Mouse (Mus musculus) midbrain, postnatal 0 days (tissue): Measurements from ENCODE around the gene Stim1. TPM values are rescaled to one million over a fixed set of nuclear protein-coding genes. Genes with fewer than 3 reads are reported as not detected.

Source experiments
- ATAC-seq: fragments of 200-750 bp; cut with Nextera tagmentation; 2 replicates; pipeline ENCODE4 v1.8.0; 2017; ENCODE audit warnings: moderate number of reproducible peaks, mild to moderate bottlenecking, moderate TSS enrichment, moderate library complexity; ENCODE audit not compliant: low FRiP score
- DNase-seq: peaks from one replicate; pipeline ENCODE4 v3.0.0-alpha.2; 2015; ENCODE audit warnings: low spot score
- H3K27ac ChIP-seq: fragments of 300-500 bp; sonication (generic); 2 replicates; pipeline ENCODE4 v1.5.1; 2014; ENCODE audit warnings: low read depth, mild to moderate bottlenecking, low read length, mixed read lengths
- H3K27me3 ChIP-seq: fragments of 300-500 bp; sonication (generic); 2 replicates; pipeline ENCODE4 v1.6.1; 2014; ENCODE audit warnings: low read length, control low read depth, mixed read lengths; ENCODE audit not compliant: insufficient read depth
- H3K36me3 ChIP-seq: fragments of 300-500 bp; sonication (generic); 2 replicates; pipeline ENCODE4 v1.6.1; 2014; ENCODE audit warnings: low read length, control low read depth, mixed read lengths; ENCODE audit not compliant: insufficient read depth
- H3K4me1 ChIP-seq: fragments of 300-500 bp; sonication (generic); 2 replicates; pipeline ENCODE4 v1.6.1; 2014; ENCODE audit warnings: mild to moderate bottlenecking, control low read depth, antibody characterized with exemption, low read length, mixed read lengths; ENCODE audit not compliant: insufficient read depth
- H3K4me2 ChIP-seq: fragments of 300-500 bp; sonication (generic); 2 replicates; pipeline ENCODE4 v1.6.1; 2014; ENCODE audit warnings: low read depth, mild to moderate bottlenecking, low read length, mixed read lengths; ENCODE audit not compliant: poor library complexity, severe bottlenecking
- H3K4me3 ChIP-seq: fragments of 300-500 bp; sonication (generic); 2 replicates; pipeline ENCODE4 v1.5.1; 2014; ENCODE audit warnings: low read depth, mild to moderate bottlenecking, low read length, moderate library complexity
- H3K9ac ChIP-seq: fragments of 300-500 bp; sonication (generic); replicated peaks from 2 replicates; pipeline ENCODE4 v1.6.1; 2014; ENCODE audit warnings: mild to moderate bottlenecking, low read length, moderate library complexity, mixed read lengths; ENCODE audit not compliant: poor library complexity, severe bottlenecking
- H3K9me3 ChIP-seq: fragments of 300-500 bp; sonication (generic); 2 replicates; pipeline ENCODE4 v1.6.1; 2016; ENCODE audit warnings: low read length, control low read depth
- CTCF ChIP-seq: IDR thresholded peaks from 2 replicates; pipeline ENCODE4 v1.5.1; 2016; ENCODE audit warnings: antibody characterized with exemption, mild to moderate bottlenecking
- WGBS: fragments of 180-500 bp; shearing (Covaris S2); extraction: QIAGEN DNeasy Blood & Tissue Kit; methylation state at CpG from one replicate; pipeline ENCODE4 v1.1.7; 2014; 5-methylcytosine and 5-hydroxymethylcytosine counted together
- polyA plus RNA-seq: library from polyadenylated mRNA; unstranded; fragments of >200 nt; fragmentation: Nextera tagmentation; extraction: Ambion mirVana; gene quantifications from 2 replicates; pipeline ENCODE4 v1.2.1, GENCODE M21; 2015
- total RNA-seq: library from RNA; depleted of rRNA; stranded (reverse); fragments of >200 nt; gene quantifications from 2 replicates; pipeline ENCODE4 v1.2.3, GENCODE M21; 2014

The Stim1 gene
- total and polyA plus RNA-seq, 2 experiments from 2014 or later = 17.1 to 30.7 TPM

- 92% methylated on average over 1 of the region's 1 CpGs for WGBS
Observed at GRCm38 (mm10) chr7:102253631-102254030, 14.0 kb upstream of the Stim1 start.

DNA sequence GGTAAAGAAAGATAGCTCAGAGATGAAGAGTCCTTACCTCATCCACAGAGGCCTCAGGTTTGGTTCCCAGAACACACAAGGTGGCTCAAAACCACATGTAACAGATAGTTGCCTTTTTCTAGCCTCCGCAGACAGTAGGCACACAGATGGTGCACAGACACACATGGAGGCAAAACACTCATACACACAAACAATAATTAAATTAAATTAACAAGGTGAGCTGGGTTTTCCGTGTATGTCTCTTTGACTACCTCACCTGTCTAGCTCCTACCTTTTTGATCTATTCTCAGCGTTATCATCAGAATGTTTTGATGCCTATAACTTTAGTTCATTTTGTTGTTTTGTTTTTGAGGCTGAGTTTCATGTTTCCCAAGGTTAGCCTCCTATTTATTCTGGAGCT is 11.7 kb upstream of the Stim1 start, which contains the start of gene Rhog:
Gene Rhog (minus strand): TSS at position 101 of the 400 bp plus-strand sequence.
- ATAC-seq = no peak
- Histone ChIP-seq H3K4me2 (no peak within 1 kb of the TSS), H3K9ac (no peak within 1 kb of the TSS), H3K27ac (no peak within 1 kb of the TSS), H3K9me3 (no peaks in the 10 kb centered on the region), H3K4me1 (no peaks in the 10 kb centered on the region), H3K27me3 (no peaks in the 10 kb centered on the region), H3K36me3 (no peaks in the 10 kb centered on the region), H3K4me3 (no peak within 1 kb of the TSS)
- no peak for DNase-seq
- no peak for TF ChIP-seq CTCF
- WGBS = 83% methylated on average over 3 of the region's 3 CpGs

More at GRCm38 (mm10) chr7:102253631-102254030, 14.0 kb upstream of the Stim1 start:
- H3K4me3 ChIP-seq = no peak overlapping the region
- H3K36me3 ChIP-seq = no peaks in the 10 kb centered on the region
- H3K4me1 ChIP-seq = no peaks in the 10 kb centered on the region
- no peak overlapping the region for H3K27ac ChIP-seq
- TF ChIP-seq CTCF = no peak
- no peak overlapping the region for H3K4me2 ChIP-seq
- no peak overlapping the region for H3K9ac ChIP-seq
- no peaks in the 10 kb centered on the region for H3K27me3 ChIP-seq
- no peaks in the 10 kb centered on the region for H3K9me3 ChIP-seq
- no peak for DNase-seq
- ATAC-seq = no peak

GRCm38 (mm10) chr7:102256636-102257035 is 11.0 kb upstream of the Stim1 start:
- Histone ChIP-seq H3K9ac (no peak overlapping the region), H3K27me3 (no peaks in the 10 kb centered on the region), H3K36me3 (no peaks in the 10 kb centered on the region), H3K27ac (no peak overlapping the region), H3K4me1 (no peaks in the 10 kb centered on the region), H3K4me2 (no peak overlapping the region), H3K4me3 (no peak overlapping the region), H3K9me3 (no peaks in the 10 kb centered on the region)
- no peak for ATAC-seq
- no peak for DNase-seq
- WGBS = 79% methylated on average over 3 of the region's 3 CpGs
- TF ChIP-seq CTCF = no peak

DNA sequence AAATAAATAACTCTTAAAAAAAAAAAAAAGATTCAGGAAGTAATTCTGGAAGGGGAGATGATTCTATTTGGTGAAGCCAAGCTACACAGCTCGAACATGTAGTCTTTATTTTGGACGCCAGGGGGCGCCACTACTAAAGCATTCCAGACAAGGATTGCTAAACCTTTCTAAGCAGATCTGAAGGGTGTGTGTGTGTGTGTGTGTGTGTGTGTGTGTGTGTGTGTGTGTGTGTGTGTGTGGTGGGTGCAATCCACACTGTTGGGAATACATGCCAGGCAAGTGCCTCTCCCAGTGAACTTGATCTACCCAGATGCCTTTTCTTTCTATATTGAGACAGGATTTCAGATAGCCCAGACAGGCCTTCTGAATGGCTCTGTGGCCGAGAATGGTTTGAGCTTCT is 9.4 kb upstream of the Stim1 start:
- Histone ChIP-seq H3K9ac (no peak overlapping the region), H3K36me3 (no peaks in the 10 kb centered on the region), H3K9me3 (no peaks in the 10 kb centered on the region), H3K27ac (no peak overlapping the region), H3K4me1 (no peaks in the 10 kb centered on the region), H3K27me3 (no peaks in the 10 kb centered on the region), H3K4me2 (no peak overlapping the region), H3K4me3 (no peak overlapping the region)
- TF ChIP-seq CTCF = peak; percentile 82
- WGBS = 17% methylated on average over 4 of the region's 4 CpGs
- DNase-seq (peak; percentile 85), ATAC-seq (peak; percentile 45; the same call in 1 of the 2 replicates)

GRCm38 (mm10) chr7:102258753-102259152 is 8.9 kb upstream of the Stim1 start:
- H3K4me1 ChIP-seq = no peaks in the 10 kb centered on the region
- H3K9me3 ChIP-seq = no peaks in the 10 kb centered on the region
- no peaks in the 10 kb centered on the region for H3K36me3 ChIP-seq
- no peak for TF ChIP-seq CTCF
- H3K9ac ChIP-seq = no peak overlapping the region
- H3K4me3 ChIP-seq = no peak overlapping the region
- no peak overlapping the region for H3K4me2 ChIP-seq
- no peaks in the 10 kb centered on the region for H3K27me3 ChIP-seq
- H3K27ac ChIP-seq = no peak overlapping the region
- no peak for DNase-seq
- 79% methylated on average over 3 of the region's 3 CpGs for WGBS
- ATAC-seq = no peak

- Histone ChIP-seq H3K9me3 (no peaks in the 10 kb centered on the region), H3K4me1 (no peaks in the 10 kb centered on the region), H3K36me3 (no peaks in the 10 kb centered on the region), H3K9ac (no peak overlapping the region), H3K4me3 (no peak overlapping the region), H3K4me2 (no peak overlapping the region), H3K27ac (no peak overlapping the region), H3K27me3 (no peaks in the 10 kb centered on the region)
- no peak for TF ChIP-seq CTCF
- DNase-seq (no peak), ATAC-seq (no peak)
- 84% methylated on average over 10 of the region's 10 CpGs for WGBS
Observed at GRCm38 (mm10) chr7:102259716-102260479, 7.7 kb upstream of the Stim1 start.
